15 mouse cellular contexts compared by ENCODE assay signal in the genomic region with DNA sequence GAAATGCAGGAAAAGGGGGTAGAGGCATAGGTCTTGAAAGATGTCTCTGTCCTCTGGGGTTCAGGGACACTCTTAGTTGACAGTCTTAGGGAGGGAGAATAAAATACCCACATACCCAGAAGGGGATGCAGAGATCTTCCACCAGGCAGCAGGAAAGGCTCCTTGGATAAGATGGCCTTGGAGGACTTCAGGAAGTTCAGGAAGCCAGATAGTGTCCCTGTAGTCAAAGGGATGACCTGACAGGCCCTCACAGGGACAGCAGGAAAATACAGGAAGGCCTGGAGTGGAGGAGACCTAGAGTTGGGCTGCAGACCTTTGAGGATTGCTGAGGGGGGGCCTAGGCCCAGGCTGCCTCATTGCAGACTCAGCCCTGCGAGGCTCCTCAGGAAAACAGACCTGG.
"Had no signal": no experiment of that assay in that cellular context is flagged by ENCODE, and none has a peak within 500 bp of the region (broad histone marks: within the 10 kb centered on the region; RNA-seq: fewer than 3 reads in every experiment).

No protein-coding gene starts in this region.

- H3K27me3 ChIP-seq: limb, embryonic 15.5 days; lung, embryonic 15.5 days; neural tube, embryonic 15.5 days had no signal

- H3K9me3 ChIP-seq: limb, embryonic 15.5 days; lung, embryonic 15.5 days; midbrain, embryonic 10.5 days; neural tube, embryonic 15.5 days had no signal

- H3K27ac ChIP-seq: layer of hippocampus, adult 2 months; limb, embryonic 15.5 days; lung, embryonic 15.5 days; midbrain, embryonic 10.5 days; neural tube, embryonic 15.5 days had no signal

- H3K4me1 ChIP-seq: midbrain, embryonic 10.5 days; neural tube, embryonic 15.5 days had no signal

- H3K9ac ChIP-seq: limb, embryonic 15.5 days; lung, embryonic 15.5 days; neural tube, embryonic 15.5 days had no signal

- H3K4me2 ChIP-seq: limb, embryonic 15.5 days; lung, embryonic 15.5 days; neural tube, embryonic 15.5 days had no signal

- DNase-seq: kidney, adult 11 months; kidney, adult 9 months; kidney, postnatal 10 days; kidney, postnatal 4 days; left cerebral cortex, postnatal 4 days; midbrain, embryonic 14.5 days; right cerebral cortex, adult 18-20 months; right cerebral cortex, postnatal 25 days; thymus, postnatal 36 days had no signal

- H3K4me3 ChIP-seq: layer of hippocampus, adult 2 months; limb, embryonic 15.5 days; lung, embryonic 15.5 days; midbrain, embryonic 10.5 days; myocyte; neural tube, embryonic 15.5 days had no signal

- H3K36me3 ChIP-seq: limb, embryonic 15.5 days; lung, embryonic 15.5 days; midbrain, embryonic 10.5 days; neural tube, embryonic 15.5 days had no signal
